Mouse (Mus musculus) liver, embryonic 14.5 days (tissue): Measurements from ENCODE around the gene St6galnac5. TPM values are rescaled to one million over a fixed set of nuclear protein-coding genes. Genes with fewer than 3 reads are reported as not detected.

Experiments used
- ATAC-seq: fragments of 200-750 bp; cut with Nextera tagmentation; 2 replicates; pipeline ENCODE4 v1.8.0; 2017; ENCODE audit warnings: moderate number of reproducible peaks, mild to moderate bottlenecking, moderate library complexity; ENCODE audit not compliant: insufficient read depth
- DNase-seq, 3 experiments: peaks; one replicate each; pipeline ENCODE4 v3.0.0-alpha.2; 2012 to 2013; ENCODE audit warnings: low read depth in 3 of 3, low spot score in 3 of 3
- H3K27ac ChIP-seq: fragments of 300-500 bp; sonication (generic); 2 replicates; pipeline ENCODE4 v1.5.1; 2014; ENCODE audit warnings: moderate library complexity, mild to moderate bottlenecking, control low read depth, inconsistent platforms
- H3K27me3 ChIP-seq: fragments of 300-500 bp; sonication (generic); 2 replicates; pipeline ENCODE4 v1.6.1; 2014; ENCODE audit warnings: mild to moderate bottlenecking, low read length, moderate library complexity; ENCODE audit not compliant: control insufficient read depth, insufficient read depth
- H3K36me3 ChIP-seq: fragments of 300-500 bp; sonication (generic); replicated peaks from 2 replicates; pipeline ENCODE4 v1.6.1; 2014; ENCODE audit warnings: low read depth; ENCODE audit not compliant: control insufficient read depth, insufficient read depth
- H3K4me1 ChIP-seq, 2 experiments: fragments of 200-500 bp in 1 of 2; fragments of 300-500 bp in 1 of 2; sonication (generic) in 1 of 2; replicated peaks; 2 replicates each; pipeline ENCODE4 v1.6.1; 2012 to 2014; ENCODE audit warnings: antibody characterized with exemption in 1 of 2, inconsistent platforms in 1 of 2, low read length in 1 of 2; ENCODE audit not compliant: control insufficient read depth in 2 of 2, insufficient read depth in 2 of 2
- H3K4me2 ChIP-seq: fragments of 300-500 bp; sonication (generic); 2 replicates; pipeline ENCODE4 v1.6.1; 2014; ENCODE audit warnings: low read depth, mild to moderate bottlenecking, control low read depth, moderate library complexity
- H3K4me3 ChIP-seq, 2 experiments: fragments of 200-500 bp in 1 of 2; fragments of 300-500 bp in 1 of 2; sonication (generic) in 1 of 2; 2 replicates each; pipeline ENCODE4 v1.5.1; 2012 to 2014; ENCODE audit warnings: low read depth in 2 of 2, low read length in 2 of 2, mild to moderate bottlenecking in 2 of 2, control low read depth in 1 of 2, inconsistent platforms in 1 of 2, moderate library complexity in 1 of 2; ENCODE audit not compliant: insufficient read depth in 1 of 2
- H3K9ac ChIP-seq: fragments of 300-500 bp; sonication (generic); replicated peaks from 2 replicates; pipeline ENCODE4 v1.6.1; 2014; ENCODE audit warnings: mild to moderate bottlenecking, control low read depth, moderate library complexity
- H3K9me3 ChIP-seq: fragments of 300-500 bp; sonication (generic); 2 replicates; pipeline ENCODE4 v1.6.1; 2016; ENCODE audit warnings: low read length, mixed read lengths; ENCODE audit not compliant: control insufficient read depth
- CTCF ChIP-seq: IDR thresholded peaks from 2 replicates; pipeline ENCODE4 v1.5.1; 2016; ENCODE audit warnings: antibody characterized with exemption, low read depth, control low read depth
- EP300 ChIP-seq: IDR thresholded peaks from 2 replicates; pipeline ENCODE4 v1.6.1; 2016; ENCODE audit warnings: antibody characterized with exemption, low read depth
- WGBS: fragments of 180-500 bp; shearing (Covaris S2); extraction: QIAGEN DNeasy Blood & Tissue Kit; methylation state at CpG from one replicate; pipeline ENCODE4 v1.1.7; 2014; ENCODE audit not compliant: insufficient replicate concordance; 5-methylcytosine and 5-hydroxymethylcytosine counted together
- polyA plus RNA-seq, 2 experiments: library from polyadenylated mRNA; depleted of rRNA in 1 of 2; stranded (reverse) in 1 of 2; unstranded in 1 of 2; fragments of >200 nt; fragmentation: Nextera tagmentation in 1 of 2; extraction: Ambion mirVana in 1 of 2; gene quantifications; 2 replicates each; pipeline versions ENCODE4 v1.2.1 to v1.2.3; 2012 to 2014

St6galnac5 gene
- polyA plus RNA-seq, 2 experiments = 0.01 TPM; not detected in 1

GRCm38 (mm10) chr3:152874431-152875355 lies 107.4 kb downstream of the St6galnac5 start:
- Histone ChIP-seq H3K36me3 (no peaks in the 10 kb centered on the region), H3K4me2 (no peak overlapping the region), H3K4me1 (no peaks in the 10 kb centered on the region), H3K4me3 (no peak overlapping the region), H3K9me3 (no peaks in the 10 kb centered on the region), H3K27ac (no peak overlapping the region), H3K9ac (no peak overlapping the region), H3K27me3 (no peaks in the 10 kb centered on the region)
- WGBS = 82% methylated on average over 17 of the region's 17 CpGs
- TF ChIP-seq CTCF (no peak), EP300 (no peak)
- ATAC-seq = no peak
- DNase-seq = no peak

GRCm38 (mm10) chr3:152872596-152872995 lies 109.5 kb downstream of the St6galnac5 start:
- H3K36me3 ChIP-seq = no peaks in the 10 kb centered on the region
- no peaks in the 10 kb centered on the region for H3K4me1 ChIP-seq
- ATAC-seq = no peak
- no peaks in the 10 kb centered on the region for H3K27me3 ChIP-seq
- no peaks in the 10 kb centered on the region for H3K9me3 ChIP-seq
- H3K4me2 ChIP-seq = no peak overlapping the region
- no peak overlapping the region for H3K27ac ChIP-seq
- 60% methylated on average over 6 of the region's 6 CpGs for WGBS
- no peak overlapping the region for H3K4me3 ChIP-seq
- no peak for TF ChIP-seq EP300
- no peak for TF ChIP-seq CTCF
- no peak for DNase-seq
- H3K9ac ChIP-seq = no peak overlapping the region

- TF ChIP-seq CTCF = no peak
- TF ChIP-seq EP300 = no peak
- Histone ChIP-seq H3K9me3 (no peaks in the 10 kb centered on the region), H3K36me3 (no peaks in the 10 kb centered on the region), H3K4me2 (no peak overlapping the region), H3K27me3 (no peaks in the 10 kb centered on the region), H3K4me1 (no peaks in the 10 kb centered on the region), H3K4me3 (no peak overlapping the region), H3K27ac (no peak overlapping the region), H3K9ac (no peak overlapping the region)
- ATAC-seq = no peak
- DNase-seq = no peak
- 76% methylated on average over 12 of the region's 12 CpGs for WGBS
Observed at GRCm38 (mm10) chr3:152872054-152872453, 110.0 kb downstream of the St6galnac5 start.

- H3K4me3 ChIP-seq = no peak overlapping the region
- 65% methylated on average over 12 of the region's 12 CpGs for WGBS
Observed at GRCm38 (mm10) chr3:152867654-152868525, 114.2 kb downstream of the St6galnac5 start.

More at GRCm38 (mm10) chr3:152867654-152868525, 114.2 kb downstream of the St6galnac5 start:
- H3K27ac ChIP-seq = no peak overlapping the region
- no peaks in the 10 kb centered on the region for H3K4me1 ChIP-seq
- H3K27me3 ChIP-seq = no peaks in the 10 kb centered on the region
- ATAC-seq (no peak), DNase-seq (no peak)
- no peak overlapping the region for H3K4me2 ChIP-seq
- no peaks in the 10 kb centered on the region for H3K9me3 ChIP-seq
- no peaks in the 10 kb centered on the region for H3K36me3 ChIP-seq
- TF ChIP-seq EP300 = no peak
- no peak overlapping the region for H3K9ac ChIP-seq
